Mouse (Mus musculus): ENCODE measurements around the gene Adamts2. TPM values are rescaled to one million over a fixed set of nuclear protein-coding genes. Genes with fewer than 3 reads are reported as not detected.

Gene Adamts2
- total and polyA plus RNA-seq, 3 experiments: not detected

DNA sequence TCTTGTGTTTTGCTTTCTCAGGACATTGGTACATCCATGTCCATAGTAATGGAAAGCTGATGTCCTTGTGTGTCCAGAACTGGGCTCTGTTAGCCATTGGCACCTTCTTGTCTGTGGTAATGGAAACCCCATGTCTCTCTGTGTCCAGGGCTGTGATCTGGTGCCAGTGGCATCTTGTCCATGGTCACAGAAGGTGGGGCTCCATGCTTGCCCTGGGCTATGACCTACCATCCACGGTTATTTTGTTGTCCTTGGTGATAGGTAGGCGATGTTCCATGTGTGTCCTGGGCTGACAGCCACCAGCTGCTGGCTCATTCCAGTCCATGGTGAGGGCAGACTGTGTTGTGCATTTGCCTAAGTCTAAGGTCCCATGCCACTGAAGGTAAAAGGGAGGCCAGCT is 48.2 kb downstream of the Adamts2 start:
- no peak overlapping the region for H3K4me3 ChIP-seq (replicated peaks in 1 of 3; ENCODE audit: low read depth in 2 of 3, low read length in 2 of 3, poor library complexity in 1 of 3)
- TF ChIP-seq UBTF (IDR thresholded peaks at IDR 0.05; ENCODE audit: low read depth, low read length): no peak
- no peak for TF ChIP-seq MXI1 (IDR thresholded peaks at IDR 0.05; ENCODE audit: low read depth, low read length)
- no peak for TF ChIP-seq TBP (conservative IDR thresholded peaks at IDR 0.05; ENCODE audit: low read depth, low read length)
- TF ChIP-seq POLR2AphosphoS2 (IDR thresholded peaks at IDR 0.05; ENCODE audit: low read depth, low read length): no peak
- TF ChIP-seq GABPA (IDR thresholded peaks at IDR 0.05; ENCODE audit: insufficient replicate concordance, low read depth, low read length): no peak
- TF ChIP-seq ZC3H11A (IDR thresholded peaks at IDR 0.05; ENCODE audit: low read depth, low read length): no peak
- no peak for TF ChIP-seq CHD1 (IDR thresholded peaks at IDR 0.05; ENCODE audit: low read depth, low read length)
- no peak for TF ChIP-seq NELFE (IDR thresholded peaks at IDR 0.05; ENCODE audit: low read depth, low read length)
- no peak for TF ChIP-seq CHD2 (IDR thresholded peaks at IDR 0.05; ENCODE audit: low read length)
- no peak for TF ChIP-seq MAX (IDR thresholded peaks at IDR 0.05; ENCODE audit: low read length)
- no peak for TF ChIP-seq ZKSCAN1 (IDR thresholded peaks at IDR 0.05; ENCODE audit: borderline replicate concordance, low read depth, low read length)
- no peak for TF ChIP-seq CTCF (conservative IDR thresholded peaks at IDR 0.05 in 1 of 2, IDR thresholded peaks at IDR 0.05 in 1 of 2; ENCODE audit: low read depth in 2 of 2, low read length in 2 of 2)
- TF ChIP-seq JUND (conservative IDR thresholded peaks at IDR 0.05; ENCODE audit: low read depth, low read length): no peak
- no peak for TF ChIP-seq MYC (IDR thresholded peaks at IDR 0.05; ENCODE audit: low read depth, low read length)
- no peak for TF ChIP-seq POLR2A (IDR thresholded peaks at IDR 0.05; ENCODE audit: low read depth, low read length)
- no peak for TF ChIP-seq IRF4 (IDR thresholded peaks at IDR 0.05; ENCODE audit: low read depth, low read length)
- no peaks in the 10 kb centered on the region for H3K4me1 ChIP-seq (ENCODE audit: control insufficient read depth in 1 of 2, insufficient read depth in 2 of 2)
- H3K4me2 ChIP-seq (ENCODE audit: insufficient read depth, low read depth, poor library complexity, severe bottlenecking): no peak overlapping the region
- H3K36me3 ChIP-seq (replicated peaks in 1 of 2; ENCODE audit: control insufficient read depth in 1 of 2, insufficient read depth in 1 of 2, low read length in 1 of 2): no peaks in the 10 kb centered on the region
- H3K9ac ChIP-seq (ENCODE audit: insufficient read depth, low read depth): no peak overlapping the region
- H3K9me3 ChIP-seq (replicated peaks; ENCODE audit: low read length): peaks cover 2% of the 10 kb centered on the region
- H3K27ac ChIP-seq (ENCODE audit: insufficient read depth, low read depth): no peak overlapping the region
- H3K27me3 ChIP-seq (replicated peaks): peaks cover 79% of the 10 kb centered on the region
- DNase-seq (ENCODE audit: extremely low read depth): no peak
- no peaks in the 10 kb centered on the region for H3K79me2 ChIP-seq (replicated peaks; ENCODE audit: control insufficient read depth, extremely low read depth, insufficient read depth, poor library complexity, severe bottlenecking)
- in situ Hi-C loops (cut with MboI; ENCODE audit: low pct_ligation_motif_present, low pct_unique_long_range_greater_than_20kb, low sequenced_read_pairs) (no loop called here), dilution Hi-C loops (cut with MboI; ENCODE audit: extremely low pct_ligation_motif_present, extremely low pct_unique_long_range_greater_than_20kb, low sequenced_read_pairs) (no loop called here)

GRCm38 (mm10) chr11:50653746-50654431 is 52.0 kb downstream of the Adamts2 start:
- Histone ChIP-seq H3K4me3 (replicated peaks in 1 of 3; ENCODE audit: low read depth in 2 of 3, low read length in 2 of 3, poor library complexity in 1 of 3) (no peak overlapping the region), H3K36me3 (replicated peaks in 1 of 2; ENCODE audit: control insufficient read depth in 1 of 2, insufficient read depth in 1 of 2, low read length in 1 of 2) (no peaks in the 10 kb centered on the region), H3K4me1 (ENCODE audit: control insufficient read depth in 1 of 2, insufficient read depth in 2 of 2) (no peaks in the 10 kb centered on the region), H3K9me3 (replicated peaks; ENCODE audit: low read length) (no peaks in the 10 kb centered on the region), H3K27me3 (replicated peaks) (peaks cover 78% of the 10 kb centered on the region), H3K4me2 (ENCODE audit: insufficient read depth, low read depth, poor library complexity, severe bottlenecking) (no peak overlapping the region), H3K27ac (ENCODE audit: insufficient read depth, low read depth) (no peak overlapping the region), H3K9ac (ENCODE audit: insufficient read depth, low read depth) (no peak overlapping the region), H3K79me2 (replicated peaks; ENCODE audit: control insufficient read depth, extremely low read depth, insufficient read depth, poor library complexity, severe bottlenecking) (no peaks in the 10 kb centered on the region)
- dilution Hi-C loops (cut with MboI; ENCODE audit: extremely low pct_ligation_motif_present, extremely low pct_unique_long_range_greater_than_20kb, low sequenced_read_pairs) (no loop called here), in situ Hi-C loops (cut with MboI; ENCODE audit: low pct_ligation_motif_present, low pct_unique_long_range_greater_than_20kb, low sequenced_read_pairs) (no loop called here)
- TF ChIP-seq IRF4 (IDR thresholded peaks at IDR 0.05; ENCODE audit: low read depth, low read length): no peak
- TF ChIP-seq RAD21 (IDR thresholded peaks at IDR 0.05; ENCODE audit: low read depth, low read length): no peak
- TF ChIP-seq MEF2A (IDR thresholded peaks at IDR 0.05; ENCODE audit: borderline replicate concordance, low read depth, low read length): no peak
- no peak for TF ChIP-seq MYC (IDR thresholded peaks at IDR 0.05; ENCODE audit: low read depth, low read length)
- TF ChIP-seq TBP (conservative IDR thresholded peaks at IDR 0.05; ENCODE audit: low read depth, low read length): no peak
- no peak for TF ChIP-seq ETS1 (conservative IDR thresholded peaks at IDR 0.05; ENCODE audit: low read depth, low read length)
- no peak for TF ChIP-seq MAZ (IDR thresholded peaks at IDR 0.05; ENCODE audit: low read depth, low read length)
- no peak for TF ChIP-seq JUND (conservative IDR thresholded peaks at IDR 0.05; ENCODE audit: low read depth, low read length)
- TF ChIP-seq ZC3H11A (IDR thresholded peaks at IDR 0.05; ENCODE audit: low read depth, low read length): no peak
- no peak for TF ChIP-seq USF2 (conservative IDR thresholded peaks at IDR 0.05; ENCODE audit: low read depth, low read length)
- TF ChIP-seq CTCF (conservative IDR thresholded peaks at IDR 0.05 in 1 of 2, IDR thresholded peaks at IDR 0.05 in 1 of 2; ENCODE audit: low read depth in 2 of 2, low read length in 2 of 2): no peak
- TF ChIP-seq UBTF (IDR thresholded peaks at IDR 0.05; ENCODE audit: low read depth, low read length): no peak
- TF ChIP-seq MAFK (IDR thresholded peaks at IDR 0.05; ENCODE audit: insufficient replicate concordance, low read length): no peak
- no peak for DNase-seq (ENCODE audit: extremely low read depth)

Data from CH12.LX (cell line).